Mouse (Mus musculus) MEL (cell line): Measurements from ENCODE around the gene Zfp507. TPM values are rescaled to one million over a fixed set of nuclear protein-coding genes. Genes with fewer than 3 reads are reported as not detected.

Source experiments
- DNase-seq: peaks from one replicate; pipeline ENCODE4 v3.0.0; 2011; ENCODE audit warnings: low read depth, low spot score
- H3K27ac ChIP-seq: 2 replicates; pipeline ENCODE4 v1.5.1; 2012; ENCODE audit warnings: low read depth, mild to moderate bottlenecking, control low read depth, low read length, moderate library complexity; ENCODE audit not compliant: control insufficient read depth
- H3K27me3 ChIP-seq, 2 experiments: fragments of 150-350 bp in 1 of 2; sonication (generic) in 1 of 2; 2 replicates each; pipeline ENCODE4 v1.6.1; 2012; ENCODE audit warnings: low read length in 2 of 2, mild to moderate bottlenecking in 2 of 2, improper control_type of control experiment in 1 of 2, moderate library complexity in 1 of 2; ENCODE audit not compliant: insufficient read depth in 2 of 2, control insufficient read depth in 1 of 2
- H3K36me3 ChIP-seq, 2 experiments: 2 replicates each; pipeline ENCODE4 v1.6.1; 2012 to 2014; ENCODE audit warnings: low read length in 2 of 2, improper control_type of control experiment in 1 of 2, inconsistent platforms in 1 of 2, mild to moderate bottlenecking in 1 of 2; ENCODE audit not compliant: insufficient read depth in 2 of 2, control insufficient read depth in 1 of 2
- H3K4me1 ChIP-seq, 2 experiments: fragments of 150-350 bp in 1 of 2; sonication (generic) in 1 of 2; 2 replicates each; pipeline ENCODE4 v1.6.1; 2012; ENCODE audit warnings: low read length in 2 of 2, improper control_type of control experiment in 1 of 2, mild to moderate bottlenecking in 1 of 2; ENCODE audit not compliant: insufficient read depth in 2 of 2, control insufficient read depth in 1 of 2
- H3K4me3 ChIP-seq, 2 experiments: fragments of 150-350 bp in 1 of 2; sonication (generic) in 1 of 2; 2 replicates each; pipeline ENCODE4 v1.5.1; 2012; ENCODE audit warnings: low read depth in 2 of 2, low read length in 2 of 2, mild to moderate bottlenecking in 2 of 2, moderate library complexity in 2 of 2, control low read depth in 1 of 2, improper control_type of control experiment in 1 of 2; ENCODE audit not compliant: control insufficient read depth in 1 of 2, insufficient read depth in 1 of 2
- H3K79me2 ChIP-seq: 2 replicates; pipeline ENCODE4 v1.6.1; 2012; ENCODE audit warnings: mild to moderate bottlenecking, low read length, moderate library complexity; ENCODE audit not compliant: control insufficient read depth, poor library complexity, insufficient read depth
- H3K9ac ChIP-seq: 2 replicates; pipeline ENCODE4 v1.6.1; 2012; ENCODE audit warnings: low read depth, mild to moderate bottlenecking, control low read depth, low read length, moderate library complexity; ENCODE audit not compliant: control insufficient read depth, poor library complexity, severe bottlenecking
- H3K9me3 ChIP-seq: fragments of 150-350 bp; sonication (generic); replicated peaks from 2 replicates; pipeline ENCODE4 v1.6.1; 2012; ENCODE audit warnings: mild to moderate bottlenecking, low read length, improper control_type of control experiment, moderate library complexity; ENCODE audit not compliant: insufficient read depth
- BHLHE40 ChIP-seq: IDR thresholded peaks from 2 replicates; pipeline ENCODE4 v1.6.1; 2012; ENCODE audit warnings: low read depth, mild to moderate bottlenecking, inconsistent platforms, low read length, improper control_type of control experiment, borderline replicate concordance
- E2F4 ChIP-seq: IDR thresholded peaks from 2 replicates; pipeline ENCODE4 v1.6.1; 2011; ENCODE audit warnings: low read depth, low read length, improper control_type of control experiment, borderline replicate concordance
- ETS1 ChIP-seq: IDR thresholded peaks from 2 replicates; pipeline ENCODE4 v1.6.1; 2012; ENCODE audit warnings: low read depth, mild to moderate bottlenecking, inconsistent platforms, low read length, improper control_type of control experiment, moderate library complexity
- GABPA ChIP-seq: IDR thresholded peaks from 2 replicates; pipeline ENCODE4 v1.6.1; 2012; ENCODE audit warnings: low read depth, mild to moderate bottlenecking, inconsistent platforms, low read length, improper control_type of control experiment, moderate library complexity
- MAZ ChIP-seq: IDR thresholded peaks from 2 replicates; pipeline ENCODE4 v1.6.1; 2012; ENCODE audit warnings: low read depth, mild to moderate bottlenecking, inconsistent platforms, low read length, improper control_type of control experiment
- MEF2A ChIP-seq: IDR thresholded peaks from 2 replicates; pipeline ENCODE4 v1.6.1; 2014; ENCODE audit warnings: low read depth, mild to moderate bottlenecking, inconsistent platforms, low read length, improper control_type of control experiment; ENCODE audit not compliant: poor library complexity, insufficient replicate concordance, severe bottlenecking; ENCODE audit errors: extremely low read depth
- MYB ChIP-seq: IDR thresholded peaks from 2 replicates; pipeline ENCODE4 v1.6.1; 2011; ENCODE audit warnings: mild to moderate bottlenecking, low read depth, low read length, improper control_type of control experiment
- MYC ChIP-seq: IDR thresholded peaks from 2 replicates; pipeline ENCODE4 v1.6.1; 2011; ENCODE audit warnings: low read depth, mild to moderate bottlenecking, low read length, improper control_type of control experiment, moderate library complexity
- NELFE ChIP-seq: IDR thresholded peaks from 2 replicates; pipeline ENCODE4 v1.6.1; 2011; ENCODE audit warnings: low read depth, low read length, improper control_type of control experiment
- NRF1 ChIP-seq: IDR thresholded peaks from 2 replicates; pipeline ENCODE4 v1.6.1; 2014; ENCODE audit warnings: low read depth, mild to moderate bottlenecking, inconsistent platforms, low read length, improper control_type of control experiment, moderate library complexity; ENCODE audit not compliant: poor library complexity, insufficient read depth, severe bottlenecking
- POLR2AphosphoS2 ChIP-seq: IDR thresholded peaks from 2 replicates; pipeline ENCODE4 v1.6.1; 2011; ENCODE audit warnings: low read length, improper control_type of control experiment
- RAD21 ChIP-seq: IDR thresholded peaks from 2 replicates; pipeline ENCODE4 v1.6.1; 2011; ENCODE audit warnings: mild to moderate bottlenecking, low read depth, low read length, improper control_type of control experiment
- RCOR1 ChIP-seq: IDR thresholded peaks from 2 replicates; pipeline ENCODE4 v1.6.1; 2012; ENCODE audit warnings: low read depth, mild to moderate bottlenecking, inconsistent platforms, low read length, improper control_type of control experiment
- SIN3A ChIP-seq: IDR thresholded peaks from 2 replicates; pipeline ENCODE4 v1.6.1; 2012; ENCODE audit warnings: low read length, improper control_type of control experiment, inconsistent platforms
- SMC3 ChIP-seq: IDR thresholded peaks from 2 replicates; pipeline ENCODE4 v1.6.1; 2011; ENCODE audit warnings: low read depth, low read length, improper control_type of control experiment
- TAL1 ChIP-seq: IDR thresholded peaks from 2 replicates; pipeline ENCODE4 v1.6.1; 2012; ENCODE audit warnings: mild to moderate bottlenecking, inconsistent platforms, low read length, moderate library complexity, mixed read lengths
- TBP ChIP-seq: IDR thresholded peaks from 2 replicates; pipeline ENCODE4 v1.8.0; 2011; ENCODE audit warnings: low read depth, low read length, improper control_type of control experiment
- TCF12 ChIP-seq: IDR thresholded peaks from 2 replicates; pipeline ENCODE4 v1.6.1; 2014; ENCODE audit warnings: low read depth, mild to moderate bottlenecking, inconsistent platforms, low read length, improper control_type of control experiment, moderate library complexity
- UBTF ChIP-seq: IDR thresholded peaks from 2 replicates; pipeline ENCODE4 v1.6.1; 2012; ENCODE audit warnings: low read depth, mild to moderate bottlenecking, inconsistent platforms, low read length, improper control_type of control experiment, moderate library complexity, borderline replicate concordance; ENCODE audit not compliant: insufficient read depth
- USF1 ChIP-seq: IDR thresholded peaks from 2 replicates; pipeline ENCODE4 v1.6.1; 2014; ENCODE audit warnings: low read depth, mild to moderate bottlenecking, inconsistent platforms, low read length, improper control_type of control experiment, moderate library complexity
- ZKSCAN1 ChIP-seq: IDR thresholded peaks from 2 replicates; pipeline ENCODE4 v1.6.1; 2012; ENCODE audit warnings: low read depth, mild to moderate bottlenecking, inconsistent platforms, low read length, improper control_type of control experiment, moderate library complexity
- polyA plus RNA-seq, 2 experiments: library from polyadenylated mRNA; stranded (reverse) in 1 of 2; unstranded in 1 of 2; fragments of >175 nt in 1 of 2; fragments of >200 nt in 1 of 2; gene quantifications; 2 replicates each; pipeline versions ENCODE4 v1.2.1 to v1.2.4; 2012; ENCODE audit warnings: low replicate concordance in 2 of 2, low read depth in 1 of 2; ENCODE audit not compliant: insufficient read length in 2 of 2, insufficient read depth in 1 of 2, missing spikeins in 1 of 2
- total RNA-seq: library from RNA; depleted of rRNA; stranded (reverse); fragments of 300-350 nt; gene quantifications from 2 replicates; pipeline ENCODE4 v1.2.3, GENCODE M21; 2012

Zfp507 gene
- total and polyA plus RNA-seq, 3 experiments, result 16.4 to 67.2 (median 17.7) TPM

- H3K36me3 ChIP-seq, result no peaks in the 10 kb centered on the region
- no peaks in the 10 kb centered on the region for H3K27me3 ChIP-seq
Measured at GRCm38 (mm10) chr7:35733313-35734050, 69.3 kb downstream of the Zfp507 start.

GRCm38 (mm10) chr7:35732585-35733059 is 70.2 kb downstream of the Zfp507 start:
- Histone ChIP-seq H3K27me3 (no peaks in the 10 kb centered on the region), H3K4me3 (no peak overlapping the region)

More at GRCm38 (mm10) chr7:35733313-35734050, 69.3 kb downstream of the Zfp507 start:
- TF ChIP-seq GABPA (no peak), POLR2AphosphoS2 (no peak), SMC3 (no peak), E2F4 (no peak), SIN3A (no peak), TCF12 (no peak), USF1 (no peak), NELFE (no peak), ZKSCAN1 (no peak), MYC (no peak), ETS1 (no peak), NRF1 (no peak), UBTF (no peak), MYB (no peak), TAL1 (no peak), BHLHE40 (no peak), RCOR1 (no peak)
- TF ChIP-seq, all 39 proteins: peak for 0
- Histone ChIP-seq H3K9me3 (no peaks in the 10 kb centered on the region), H3K4me3 (no peak overlapping the region), H3K27ac (no peak overlapping the region), H3K4me1 (no peaks in the 10 kb centered on the region), H3K79me2 (no peaks in the 10 kb centered on the region), H3K9ac (no peak overlapping the region)
- no peak for DNase-seq

More at GRCm38 (mm10) chr7:35732585-35733059, 70.2 kb downstream of the Zfp507 start:
- H3K36me3 ChIP-seq, result no peaks in the 10 kb centered on the region
- no peaks in the 10 kb centered on the region for H3K4me1 ChIP-seq
- H3K27ac ChIP-seq, result no peak overlapping the region
- TF ChIP-seq MEF2A (no peak), TBP (no peak), MAZ (no peak), MYC (no peak), RAD21 (no peak), E2F4 (no peak)
- H3K9ac ChIP-seq, result no peak overlapping the region
- H3K9me3 ChIP-seq, result no peaks in the 10 kb centered on the region
- no peak for DNase-seq
- H3K79me2 ChIP-seq, result no peaks in the 10 kb centered on the region
